Mouse (Mus musculus) heart, postnatal 0 days (tissue): Measurements from ENCODE around the gene Fam78b.

Source experiments
- CTCF ChIP-seq: IDR thresholded peaks from 2 replicates; pipeline ENCODE4 v1.5.1; 2016; ENCODE audit warnings: antibody characterized with exemption, control low read depth, low read depth
- EP300 ChIP-seq: IDR thresholded peaks from 2 replicates; pipeline ENCODE4 v1.6.1; 2016; ENCODE audit warnings: antibody characterized with exemption, low read depth

DNA sequence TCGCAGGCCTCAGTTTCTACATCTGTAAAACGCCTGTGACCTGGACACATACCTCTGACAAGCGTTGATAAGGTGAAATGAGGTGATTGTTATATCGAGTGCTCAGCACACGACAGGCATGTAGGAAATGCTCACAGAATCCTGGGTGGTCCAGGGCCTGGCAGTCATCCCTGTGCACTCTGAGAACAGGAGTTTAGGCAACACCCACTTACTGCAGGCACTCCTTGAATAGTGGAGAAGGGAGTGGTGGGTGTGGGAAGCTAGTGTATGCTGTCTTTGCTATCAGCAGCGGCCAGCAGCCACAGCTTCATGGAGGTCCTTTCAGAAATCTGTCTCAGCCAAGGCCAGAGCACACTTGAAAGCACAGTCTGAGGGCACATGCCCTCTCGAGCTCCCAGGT is 52.8 kb downstream of the Fam78b start:
- no peak for TF ChIP-seq CTCF
- TF ChIP-seq EP300 = no peak
